Mouse (Mus musculus): ENCODE data around the gene Cdh22.

Gene Cdh22

GRCm38 (mm10) chr2:165250903-165251302, 16.2 kb upstream of the Cdh22 start:
- no peak for DNase-seq (ENCODE audit: low read depth, low spot score)

GRCm38 (mm10) chr2:165248967-165249366, 14.3 kb upstream of the Cdh22 start:
- DNase-seq (ENCODE audit: low read depth, low spot score): no peak

GRCm38 (mm10) chr2:165246349-165246748, 11.7 kb upstream of the Cdh22 start:
- no peak for DNase-seq (ENCODE audit: low read depth, low spot score)

- no peak for DNase-seq (ENCODE audit: low read depth, low spot score)
Measured at GRCm38 (mm10) chr2:165243122-165243720, 8.6 kb upstream of the Cdh22 start.

GRCm38 (mm10) chr2:165242575-165242974, 7.9 kb upstream of the Cdh22 start:
- no peak for DNase-seq (ENCODE audit: low read depth, low spot score)

- no peak for DNase-seq (ENCODE audit: low read depth, low spot score)
Measured at GRCm38 (mm10) chr2:165241786-165242185, 7.1 kb upstream of the Cdh22 start.

- DNase-seq (ENCODE audit: low read depth, low spot score): no peak
Measured at GRCm38 (mm10) chr2:165240371-165240770, 5.7 kb upstream of the Cdh22 start.

GRCm38 (mm10) chr2:165239533-165240144, 5.0 kb upstream of the Cdh22 start:
- DNase-seq (ENCODE audit: low read depth, low spot score): no peak

- no peak for DNase-seq (ENCODE audit: low read depth, low spot score)
Measured at GRCm38 (mm10) chr2:165238416-165239145, 3.9 kb upstream of the Cdh22 start.

GRCm38 (mm10) chr2:165234291-165234612, 401 bp downstream of the Cdh22 start:
- DNase-seq (ENCODE audit: low read depth, low spot score): no peak

GRCm38 (mm10) chr2:165233491-165234290, 962 bp downstream of the Cdh22 start:
- DNase-seq (ENCODE audit: low read depth, low spot score): no peak

GRCm38 (mm10) chr2:165229050-165229449, 5.6 kb downstream of the Cdh22 start:
- DNase-seq (ENCODE audit: low read depth, low spot score): no peak

- no peak for DNase-seq (ENCODE audit: low read depth, low spot score)
Measured at GRCm38 (mm10) chr2:165223837-165224236, 10.8 kb downstream of the Cdh22 start.

GRCm38 (mm10) chr2:165221952-165222351, 12.7 kb downstream of the Cdh22 start:
- DNase-seq (ENCODE audit: low read depth, low spot score): no peak

GRCm38 (mm10) chr2:165220347-165220945, 14.2 kb downstream of the Cdh22 start:
- DNase-seq (ENCODE audit: low read depth, low spot score): no peak

- no peak for DNase-seq (ENCODE audit: low read depth, low spot score)
Measured at GRCm38 (mm10) chr2:165218954-165219353, 15.7 kb downstream of the Cdh22 start.

GRCm38 (mm10) chr2:165217361-165218149, 17.1 kb downstream of the Cdh22 start:
- no peak for DNase-seq (ENCODE audit: low read depth, low spot score)

- no peak for DNase-seq (ENCODE audit: low read depth, low spot score)
Measured at GRCm38 (mm10) chr2:165215103-165215951, 19.3 kb downstream of the Cdh22 start.

- no peak for DNase-seq (ENCODE audit: low read depth, low spot score)
Measured at GRCm38 (mm10) chr2:165211426-165212079, 23.1 kb downstream of the Cdh22 start.

GRCm38 (mm10) chr2:165210948-165211347, 23.7 kb downstream of the Cdh22 start:
- DNase-seq (ENCODE audit: low read depth, low spot score): no peak

Data from c-Kit-negative CD71-positive TER-119-positive erythroid progenitor cells, embryonic 14.5 days (primary cell).